Mouse (Mus musculus): Measurements from ENCODE around the gene Olfr286. TPM values are rescaled to one million over a fixed set of nuclear protein-coding genes. Genes with fewer than 3 reads are reported as not detected.

The Olfr286 gene
- polyA plus RNA-seq, 1 experiment from 2014 or later = not detected

DNA sequence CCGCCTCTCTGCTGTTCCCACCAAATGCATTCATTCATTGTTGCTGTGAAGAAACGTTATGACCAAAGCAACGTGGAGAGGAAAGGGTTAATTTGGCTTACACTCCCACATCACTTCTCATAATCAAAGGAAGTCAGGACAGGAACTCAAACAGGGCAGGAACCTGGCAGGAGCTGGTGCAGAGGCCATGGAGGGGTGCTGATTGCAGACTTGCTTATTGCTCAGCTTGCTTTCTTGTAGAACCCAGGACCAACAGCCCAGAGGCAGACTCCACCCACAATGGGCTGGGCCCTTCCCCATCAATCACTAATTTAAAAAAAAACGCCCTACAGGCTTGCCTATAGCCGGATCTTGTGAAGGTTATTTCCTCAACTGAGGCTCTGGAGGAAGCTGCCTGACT lies 20.1 kb downstream of the Olfr286 start:
- Histone ChIP-seq H3K9me3 (replicated peaks; ENCODE audit: control insufficient read depth, low read length, poor library complexity, severe bottlenecking) (no peaks in the 10 kb centered on the region), H3K36me3 (ENCODE audit: control insufficient read depth, insufficient read depth, low read length) (no peaks in the 10 kb centered on the region), H3K4me1 (ENCODE audit: control insufficient read depth, insufficient read depth, low read length) (no peaks in the 10 kb centered on the region), H3K27me3 (ENCODE audit: control insufficient read depth, insufficient read depth, low read depth, low read length) (no peaks in the 10 kb centered on the region), H3K9ac (ENCODE audit: low read depth, low read length) (no peak overlapping the region), H3K4me2 (ENCODE audit: low read length) (no peak overlapping the region), H3K4me3 (ENCODE audit: low read depth, low read length) (no peak overlapping the region), H3K27ac (ENCODE audit: low read length) (no peak overlapping the region)
- 70% methylated on average over 5 of the region's 5 CpGs for WGBS
- ATAC-seq = no peak

DNA sequence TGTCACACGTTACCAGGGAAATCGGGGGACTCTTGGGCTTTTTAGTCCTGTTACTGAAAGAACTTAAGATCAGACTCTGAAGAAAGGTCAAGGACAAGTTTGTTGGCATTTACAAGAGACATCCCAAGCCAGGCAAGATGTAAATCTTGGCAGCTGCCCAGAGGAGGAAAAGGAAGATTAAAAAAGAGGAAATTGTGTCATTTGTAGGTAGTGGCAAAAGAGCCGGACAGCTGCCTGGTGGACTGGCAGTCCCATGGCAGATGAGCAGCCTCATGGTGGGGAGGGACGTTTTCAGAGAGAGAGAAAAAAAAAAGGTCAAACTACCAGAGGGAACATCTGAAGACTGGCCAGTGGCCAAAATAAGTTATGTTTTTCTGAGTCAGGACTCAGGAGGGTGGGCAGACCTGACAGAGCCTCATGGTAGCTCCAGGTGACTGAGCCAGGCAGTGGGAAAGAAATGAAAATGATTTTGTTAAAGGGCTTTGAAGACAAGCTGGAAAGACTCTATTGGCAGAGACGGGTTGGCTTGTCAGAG lies 20.8 kb downstream of the Olfr286 start:
- Histone ChIP-seq H3K9ac (ENCODE audit: low read depth, low read length) (no peak overlapping the region), H3K4me3 (ENCODE audit: low read depth, low read length) (no peak overlapping the region), H3K27me3 (ENCODE audit: control insufficient read depth, insufficient read depth, low read depth, low read length) (no peaks in the 10 kb centered on the region), H3K9me3 (replicated peaks; ENCODE audit: control insufficient read depth, low read length, poor library complexity, severe bottlenecking) (no peaks in the 10 kb centered on the region), H3K27ac (ENCODE audit: low read length) (no peak overlapping the region), H3K4me1 (ENCODE audit: control insufficient read depth, insufficient read depth, low read length) (no peaks in the 10 kb centered on the region), H3K4me2 (ENCODE audit: low read length) (no peak overlapping the region), H3K36me3 (ENCODE audit: control insufficient read depth, insufficient read depth, low read length) (no peaks in the 10 kb centered on the region)
- no peak for ATAC-seq
- WGBS = 83% methylated on average over 5 of the region's 5 CpGs

DNA sequence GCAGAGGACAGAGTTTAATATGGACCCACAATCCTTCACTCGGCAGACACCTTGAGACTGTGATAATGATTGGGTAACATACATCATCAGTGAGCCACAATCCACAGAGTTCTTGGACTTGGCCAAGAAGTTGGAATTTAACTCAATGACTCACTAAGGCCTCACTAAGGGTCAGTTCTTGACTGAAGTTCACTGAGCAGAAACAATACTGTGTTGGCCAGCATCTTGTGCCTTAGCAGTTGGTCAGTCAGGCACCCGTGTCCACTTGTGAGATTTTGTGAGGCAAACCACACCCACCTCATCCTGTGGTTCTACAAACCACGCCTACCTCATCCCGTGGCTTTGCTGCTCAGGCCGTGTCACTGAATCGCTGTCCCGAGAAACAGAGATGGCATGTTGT lies 24.6 kb downstream of the Olfr286 start:
- Histone ChIP-seq H3K4me3 (ENCODE audit: low read depth, low read length) (no peak overlapping the region), H3K27ac (ENCODE audit: low read length) (no peak overlapping the region), H3K27me3 (ENCODE audit: control insufficient read depth, insufficient read depth, low read depth, low read length) (no peaks in the 10 kb centered on the region), H3K4me2 (ENCODE audit: low read length) (no peak overlapping the region), H3K9me3 (replicated peaks; ENCODE audit: control insufficient read depth, low read length, poor library complexity, severe bottlenecking) (no peaks in the 10 kb centered on the region), H3K36me3 (ENCODE audit: control insufficient read depth, insufficient read depth, low read length) (no peaks in the 10 kb centered on the region), H3K4me1 (ENCODE audit: control insufficient read depth, insufficient read depth, low read length) (no peaks in the 10 kb centered on the region), H3K9ac (ENCODE audit: low read depth, low read length) (no peak overlapping the region)
- 86% methylated on average over 7 of the region's 7 CpGs for WGBS
- ATAC-seq = no peak

DNA sequence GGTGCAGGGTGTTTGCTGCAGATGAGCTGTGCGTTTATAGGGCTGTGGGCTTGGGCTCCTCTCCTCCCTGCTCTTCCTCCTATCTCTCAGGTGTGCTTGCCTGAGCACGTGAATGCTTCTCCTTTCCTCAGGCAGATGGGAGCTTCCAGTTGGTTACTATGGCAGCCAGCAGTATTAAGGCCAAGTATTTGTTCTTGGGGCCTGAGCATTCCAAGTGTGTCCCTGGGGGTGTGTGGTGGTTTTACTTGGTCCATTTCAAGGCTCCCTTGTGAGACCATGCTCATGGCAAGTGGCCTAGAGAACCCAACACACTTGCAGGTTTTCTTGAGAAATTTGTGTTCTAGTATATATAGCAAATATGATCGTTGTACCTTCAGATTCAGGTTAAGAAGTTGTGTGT lies 38.8 kb downstream of the Olfr286 start, which contains the start of gene Olfr288:
TSS of gene Olfr288 (minus strand) at position 101 of the 400 bp plus-strand sequence.
- Histone ChIP-seq H3K4me1 (ENCODE audit: control insufficient read depth, insufficient read depth, low read length) (no peaks in the 10 kb centered on the region), H3K27me3 (ENCODE audit: control insufficient read depth, insufficient read depth, low read depth, low read length) (no peaks in the 10 kb centered on the region), H3K4me2 (ENCODE audit: low read length) (no peak within 1 kb of the TSS), H3K9me3 (replicated peaks; ENCODE audit: control insufficient read depth, low read length, poor library complexity, severe bottlenecking) (no peaks in the 10 kb centered on the region), H3K27ac (ENCODE audit: low read length) (no peak within 1 kb of the TSS), H3K4me3 (ENCODE audit: low read depth, low read length) (no peak within 1 kb of the TSS), H3K9ac (ENCODE audit: low read depth, low read length) (no peak within 1 kb of the TSS), H3K36me3 (ENCODE audit: control insufficient read depth, insufficient read depth, low read length) (no peaks in the 10 kb centered on the region)
- WGBS = 75% methylated on average over 3 of the region's 3 CpGs
- no peak for ATAC-seq

DNA sequence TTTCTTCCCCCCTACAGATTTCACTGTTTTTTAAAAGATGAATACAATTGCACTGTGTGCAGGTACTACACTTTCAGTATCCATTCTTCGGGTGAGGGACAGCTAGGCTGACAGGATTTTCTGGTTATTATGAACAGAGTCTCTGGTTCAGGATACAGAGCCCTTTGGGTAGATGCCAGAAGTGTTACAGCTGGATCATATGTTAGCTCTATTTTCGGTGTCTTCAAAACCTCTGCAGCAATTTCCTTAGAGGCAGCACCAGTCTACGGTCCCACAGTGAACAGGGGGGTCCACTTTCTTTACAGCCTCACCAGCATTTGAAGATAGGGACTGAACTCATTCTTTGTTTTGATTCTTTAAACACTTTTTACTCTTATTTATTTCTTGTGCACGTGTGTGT lies 49.8 kb downstream of the Olfr286 start:
- H3K4me3 ChIP-seq (ENCODE audit: low read depth, low read length) = no peak overlapping the region
- no peaks in the 10 kb centered on the region for H3K27me3 ChIP-seq (ENCODE audit: control insufficient read depth, insufficient read depth, low read depth, low read length)

DNA sequence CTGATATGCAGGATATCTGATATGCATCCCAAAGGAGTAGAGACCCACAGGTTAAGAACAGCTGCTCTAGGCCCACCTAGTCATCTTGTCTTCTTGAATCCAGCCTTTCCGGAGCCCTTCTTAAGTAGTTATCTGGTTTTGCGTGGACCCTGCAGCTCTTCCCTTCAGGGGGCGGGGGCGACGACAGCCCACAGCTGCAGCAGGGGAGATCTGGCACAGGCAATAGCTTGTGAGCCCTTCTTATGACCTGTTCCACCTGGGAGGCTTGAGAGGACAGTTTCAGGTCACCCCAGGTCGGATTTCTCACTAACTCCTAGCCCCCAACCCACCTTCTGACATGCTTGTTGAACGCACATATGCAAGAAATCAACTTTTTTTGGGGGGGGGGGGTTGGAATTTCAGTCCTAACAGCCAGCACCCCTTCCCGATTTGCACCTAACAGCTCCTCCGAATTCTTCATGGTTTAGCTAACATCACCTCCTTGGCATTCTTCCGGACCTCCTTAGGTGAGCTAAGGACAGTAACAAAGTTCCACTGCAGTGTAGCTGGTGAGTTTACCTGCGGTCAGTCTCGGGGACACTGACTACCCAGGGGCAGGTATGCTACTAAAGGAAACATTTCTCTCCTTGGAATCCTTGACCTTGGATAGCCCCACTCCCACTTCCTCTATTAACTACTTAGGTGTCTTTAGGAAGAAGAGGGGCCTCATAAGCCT lies 52.2 kb downstream of the Olfr286 start:
- ATAC-seq = no peak
- Histone ChIP-seq H3K36me3 (ENCODE audit: control insufficient read depth, insufficient read depth, low read length) (no peaks in the 10 kb centered on the region), H3K9me3 (replicated peaks; ENCODE audit: control insufficient read depth, low read length, poor library complexity, severe bottlenecking) (no peaks in the 10 kb centered on the region), H3K27ac (ENCODE audit: low read length) (no peak overlapping the region), H3K4me2 (ENCODE audit: low read length) (no peak overlapping the region), H3K4me1 (ENCODE audit: control insufficient read depth, insufficient read depth, low read length) (peaks cover 5% of the 10 kb centered on the region), H3K27me3 (ENCODE audit: control insufficient read depth, insufficient read depth, low read depth, low read length) (peaks cover 4% of the 10 kb centered on the region; the same call in 1 of the 2 replicates), H3K4me3 (ENCODE audit: low read depth, low read length) (no peak overlapping the region), H3K9ac (ENCODE audit: low read depth, low read length) (no peak overlapping the region; the same call in 1 of the 2 replicates)
- WGBS = 72% methylated on average over 12 of the region's 12 CpGs

More for the DNA sequence above, 49.8 kb downstream of the Olfr286 start:
- Histone ChIP-seq H3K27ac (ENCODE audit: low read length) (no peak overlapping the region), H3K4me1 (ENCODE audit: control insufficient read depth, insufficient read depth, low read length) (peaks cover 5% of the 10 kb centered on the region), H3K4me2 (ENCODE audit: low read length) (no peak overlapping the region), H3K9me3 (replicated peaks; ENCODE audit: control insufficient read depth, low read length, poor library complexity, severe bottlenecking) (no peaks in the 10 kb centered on the region), H3K9ac (ENCODE audit: low read depth, low read length) (no peak overlapping the region), H3K36me3 (ENCODE audit: control insufficient read depth, insufficient read depth, low read length) (no peaks in the 10 kb centered on the region)
- 75% methylated on average over 4 of the region's 4 CpGs for WGBS
- no peak for ATAC-seq

DNA sequence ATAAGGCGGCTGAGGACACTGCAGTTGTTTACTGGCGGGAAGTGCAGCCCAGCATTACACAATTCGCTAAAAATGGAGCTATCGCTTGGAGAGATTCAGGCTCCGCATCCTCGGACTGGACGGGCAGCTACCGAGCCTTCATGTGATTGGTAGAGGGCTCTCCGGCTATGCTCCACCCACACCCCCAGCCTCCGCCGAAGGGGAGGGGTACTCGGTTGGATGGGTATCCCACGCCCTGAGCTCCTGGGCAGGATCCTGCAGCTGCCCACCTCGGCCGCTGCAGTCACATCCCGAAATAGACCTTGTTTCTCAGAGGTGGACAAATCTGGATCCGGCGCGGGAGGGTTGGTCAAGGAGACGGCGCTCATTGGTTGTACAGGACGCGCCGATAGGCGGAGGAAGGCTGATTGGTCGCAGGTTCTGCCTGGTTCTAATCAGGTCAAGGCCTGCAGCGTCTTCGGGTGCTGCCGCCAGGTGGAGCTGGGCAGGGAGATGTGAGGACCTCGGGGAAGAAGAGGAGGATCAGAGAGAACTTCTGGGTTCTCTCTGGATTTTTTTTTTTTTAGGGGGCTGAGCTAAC lies 53.0 kb downstream of the Olfr286 start:
- Histone ChIP-seq H3K27ac (ENCODE audit: low read length) (peak overlapping the region; percentile 87), H3K4me3 (ENCODE audit: low read depth, low read length) (peak overlapping the region; percentile 67), H3K9me3 (replicated peaks; ENCODE audit: control insufficient read depth, low read length, poor library complexity, severe bottlenecking) (no peaks in the 10 kb centered on the region), H3K4me2 (ENCODE audit: low read length) (peak overlapping the region; percentile 89), H3K36me3 (ENCODE audit: control insufficient read depth, insufficient read depth, low read length) (no peaks in the 10 kb centered on the region), H3K9ac (ENCODE audit: low read depth, low read length) (peak overlapping the region; percentile 73), H3K4me1 (ENCODE audit: control insufficient read depth, insufficient read depth, low read length) (peaks cover 5% of the 10 kb centered on the region), H3K27me3 (ENCODE audit: control insufficient read depth, insufficient read depth, low read depth, low read length) (peaks cover 6% of the 10 kb centered on the region; the same call in 1 of the 2 replicates)
- WGBS = under 1% methylated on average over 30 of the region's 30 CpGs
- ATAC-seq = peak; percentile 98

DNA sequence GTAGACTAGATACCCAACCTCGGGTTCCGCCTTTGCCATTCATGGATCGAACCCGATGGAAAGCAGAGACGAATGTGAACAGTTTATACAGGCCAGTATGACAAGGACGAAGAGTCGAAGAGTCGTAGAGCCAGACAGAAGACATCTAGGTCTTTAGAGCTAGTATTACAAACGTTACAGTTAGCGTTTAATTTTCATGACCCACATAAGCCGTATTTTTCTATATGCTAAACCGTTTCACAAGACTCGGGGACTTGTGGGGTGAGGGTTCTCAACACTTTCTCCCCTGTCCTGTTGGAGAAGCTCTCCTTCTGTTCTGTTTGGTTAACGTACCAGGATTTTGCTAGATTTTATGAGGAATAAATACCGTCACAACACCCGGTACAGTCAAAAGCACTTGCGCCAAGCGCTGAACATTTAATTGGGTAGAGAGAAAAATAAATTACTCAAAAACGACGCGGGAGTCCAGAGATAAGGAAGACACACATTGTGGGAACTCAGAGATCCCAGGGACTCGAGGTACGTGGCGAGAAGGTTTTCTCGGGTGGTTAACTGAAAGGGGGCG lies 53.6 kb downstream of the Olfr286 start:
- Histone ChIP-seq H3K4me2 (ENCODE audit: low read length) (peak overlapping the region; percentile 89), H3K9me3 (replicated peaks; ENCODE audit: control insufficient read depth, low read length, poor library complexity, severe bottlenecking) (no peaks in the 10 kb centered on the region), H3K4me3 (ENCODE audit: low read depth, low read length) (peak overlapping the region; percentile 67), H3K27ac (ENCODE audit: low read length) (peak overlapping the region; percentile 87), H3K4me1 (ENCODE audit: control insufficient read depth, insufficient read depth, low read length) (peaks cover 5% of the 10 kb centered on the region), H3K9ac (ENCODE audit: low read depth, low read length) (peak overlapping the region; percentile 73), H3K27me3 (ENCODE audit: control insufficient read depth, insufficient read depth, low read depth, low read length) (peaks cover 6% of the 10 kb centered on the region; the same call in 1 of the 2 replicates), H3K36me3 (ENCODE audit: control insufficient read depth, insufficient read depth, low read length) (no peaks in the 10 kb centered on the region)
- ATAC-seq = no peak
- WGBS = 3% methylated on average over 26 of the region's 26 CpGs

DNA sequence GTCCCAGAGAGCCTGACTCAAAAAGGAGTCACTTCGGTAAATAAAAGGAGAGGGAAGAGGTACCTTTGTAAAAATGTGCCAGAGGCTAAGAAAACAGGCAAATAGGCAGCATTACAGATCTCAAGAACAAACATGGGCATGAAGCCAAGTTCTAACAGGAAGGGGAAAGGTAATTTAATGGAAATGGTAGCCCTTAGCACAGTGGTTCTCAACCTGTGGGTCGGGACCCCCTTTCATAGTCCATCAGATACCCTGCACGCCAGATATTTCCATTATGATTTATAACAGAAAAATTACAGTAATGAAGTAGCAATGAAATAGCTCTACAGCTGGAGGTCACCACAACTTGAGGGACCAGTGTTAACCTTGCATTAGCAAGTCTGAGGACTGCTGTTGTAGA lies 56.9 kb downstream of the Olfr286 start:
- ATAC-seq = no peak
- WGBS = 75% methylated on average over 3 of the region's 3 CpGs
- Histone ChIP-seq H3K27ac (ENCODE audit: low read length) (no peak overlapping the region), H3K9ac (ENCODE audit: low read depth, low read length) (no peak overlapping the region), H3K27me3 (ENCODE audit: control insufficient read depth, insufficient read depth, low read depth, low read length) (peaks cover 6% of the 10 kb centered on the region; the same call in 1 of the 2 replicates), H3K9me3 (replicated peaks; ENCODE audit: control insufficient read depth, low read length, poor library complexity, severe bottlenecking) (no peaks in the 10 kb centered on the region), H3K4me2 (ENCODE audit: low read length) (no peak overlapping the region), H3K36me3 (ENCODE audit: control insufficient read depth, insufficient read depth, low read length) (no peaks in the 10 kb centered on the region), H3K4me1 (ENCODE audit: control insufficient read depth, insufficient read depth, low read length) (peaks cover 9% of the 10 kb centered on the region), H3K4me3 (ENCODE audit: low read depth, low read length) (no peak overlapping the region)

Data from midbrain, embryonic 16.5 days (tissue).